Mouse (Mus musculus): Measurements from ENCODE around the gene Tmem253. TPM values are rescaled to one million over a fixed set of nuclear protein-coding genes. Genes with fewer than 3 reads are reported as not detected.
A peak's percentile ranks its signal among the peaks of the same experiment; 100 is the strongest.

Gene Tmem253
- polyA plus RNA-seq (2015; fragmentation: Nextera tagmentation; extraction: Ambion mirVana) = 8.0 and 12.8 TPM in 2 replicates

- Histone ChIP-seq H3K4me2 (ENCODE audit: low read depth, low read length) (peak within 1 kb of the TSS; percentile 82), H3K9me3 (replicated peaks; ENCODE audit: control insufficient read depth, low read length) (no peaks in the 10 kb centered on the region), H3K27me3 (ENCODE audit: control insufficient read depth, insufficient read depth, low read length) (no peaks in the 10 kb centered on the region), H3K36me3 (ENCODE audit: control insufficient read depth, insufficient read depth, low read length) (no peaks in the 10 kb centered on the region), H3K27ac (ENCODE audit: low read length) (peak within 1 kb of the TSS; percentile 96), H3K4me3 (replicated peaks; ENCODE audit: low read length) (peak within 1 kb of the TSS; percentile 72), H3K4me1 (ENCODE audit: control insufficient read depth, insufficient read depth, low read length) (peaks cover 37% of the 10 kb centered on the region), H3K9ac (ENCODE audit: low read length) (peak within 1 kb of the TSS; percentile 89)
- 17% methylated on average over 6 of the region's 6 CpGs for WGBS
- ATAC-seq (ENCODE audit: insufficient read depth, low FRiP score) = no peak
These were observed at the start of gene Tmem253 for GRCm38 (mm10) chr14:52015445-52016100. Gene Tmem253 (plus strand): TSS chr14:52015658.

DNA sequence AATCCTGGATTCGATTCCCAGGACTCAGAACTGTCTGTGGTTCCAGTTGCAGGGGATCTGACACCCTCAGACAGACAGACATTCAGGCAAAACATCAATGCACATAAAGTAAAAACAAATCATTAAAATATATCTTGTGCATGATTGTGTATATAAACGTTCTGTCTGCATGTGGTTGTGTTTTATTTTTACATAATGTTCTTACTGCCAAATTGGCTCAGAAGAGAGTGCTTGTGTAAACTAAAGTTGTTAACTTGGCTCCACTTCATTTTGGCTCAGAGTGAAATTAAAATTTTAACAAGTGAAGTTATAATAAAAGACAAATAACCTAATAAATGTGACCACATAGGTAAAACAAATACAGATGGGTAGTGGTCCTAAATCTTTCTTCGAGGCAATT lies 48.1 kb upstream of the Tmem253 start:
- ATAC-seq (ENCODE audit: insufficient read depth, low FRiP score) = 0 out of 2 replicates have a peak, but pooled peaks have one; percentile 21
- Histone ChIP-seq H3K27ac (ENCODE audit: low read length) (no peak overlapping the region), H3K4me3 (replicated peaks; ENCODE audit: low read length) (no peak overlapping the region), H3K36me3 (ENCODE audit: control insufficient read depth, insufficient read depth, low read length) (no peaks in the 10 kb centered on the region), H3K4me1 (ENCODE audit: control insufficient read depth, insufficient read depth, low read length) (no peaks in the 10 kb centered on the region), H3K27me3 (ENCODE audit: control insufficient read depth, insufficient read depth, low read length) (no peaks in the 10 kb centered on the region), H3K9ac (ENCODE audit: low read length) (no peak overlapping the region), H3K9me3 (replicated peaks; ENCODE audit: control insufficient read depth, low read length) (no peaks in the 10 kb centered on the region), H3K4me2 (ENCODE audit: low read depth, low read length) (no peak overlapping the region)
- WGBS = 55% methylated on average over 3 of the region's 3 CpGs

DNA sequence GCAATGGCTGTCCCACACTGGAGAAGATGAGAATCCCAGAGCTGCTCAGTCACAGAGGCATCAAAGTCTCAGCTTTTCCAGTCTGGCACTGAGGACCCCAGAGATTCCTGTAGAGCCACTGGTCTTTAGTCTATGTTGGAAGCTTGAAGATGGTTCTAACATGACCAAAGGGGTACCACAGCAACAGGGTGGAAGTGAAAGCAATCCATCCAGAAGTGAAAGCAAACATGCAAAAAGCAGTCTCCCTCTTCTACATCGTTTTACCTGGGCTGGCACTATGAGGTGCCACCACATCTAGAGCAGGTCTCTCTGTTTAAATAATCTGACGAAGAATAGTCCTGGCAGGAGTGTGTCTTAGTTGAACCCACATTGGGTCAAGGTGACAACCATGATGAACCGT lies 36.2 kb upstream of the Tmem253 start:
- H3K27ac ChIP-seq (ENCODE audit: low read length) = no peak overlapping the region
- no peaks in the 10 kb centered on the region for H3K27me3 ChIP-seq (ENCODE audit: control insufficient read depth, insufficient read depth, low read length)
- H3K9ac ChIP-seq (ENCODE audit: low read length) = no peak overlapping the region
- WGBS = 77% methylated on average over 3 of the region's 3 CpGs
- H3K36me3 ChIP-seq (ENCODE audit: control insufficient read depth, insufficient read depth, low read length) = no peaks in the 10 kb centered on the region
- no peak overlapping the region for H3K4me3 ChIP-seq (replicated peaks; ENCODE audit: low read length)
- H3K4me1 ChIP-seq (ENCODE audit: control insufficient read depth, insufficient read depth, low read length) = peaks cover 8% of the 10 kb centered on the region; the same call in 1 of the 2 replicates
- no peaks in the 10 kb centered on the region for H3K9me3 ChIP-seq (replicated peaks; ENCODE audit: control insufficient read depth, low read length)
- ATAC-seq (ENCODE audit: insufficient read depth, low FRiP score) = no peak
- no peak overlapping the region for H3K4me2 ChIP-seq (ENCODE audit: low read depth, low read length)

GRCm38 (mm10) chr14:51983251-51983650 lies 32.2 kb upstream of the Tmem253 start:
- H3K4me2 ChIP-seq (ENCODE audit: low read depth, low read length) = peak overlapping the region; percentile 78; the same call in 1 of the 2 replicates
- no peak overlapping the region for H3K9ac ChIP-seq (ENCODE audit: low read length)
- H3K9me3 ChIP-seq (replicated peaks; ENCODE audit: control insufficient read depth, low read length) = no peaks in the 10 kb centered on the region
- H3K27me3 ChIP-seq (ENCODE audit: control insufficient read depth, insufficient read depth, low read length) = no peaks in the 10 kb centered on the region
- H3K36me3 ChIP-seq (ENCODE audit: control insufficient read depth, insufficient read depth, low read length) = peaks cover 7% of the 10 kb centered on the region; the same call in 1 of the 2 replicates
- ATAC-seq (ENCODE audit: insufficient read depth, low FRiP score) = no peak
- 64% methylated on average over 4 of the region's 4 CpGs for WGBS
- H3K4me3 ChIP-seq (replicated peaks; ENCODE audit: low read length) = no peak overlapping the region
- peaks cover 20% of the 10 kb centered on the region for H3K4me1 ChIP-seq (ENCODE audit: control insufficient read depth, insufficient read depth, low read length)
- H3K27ac ChIP-seq (ENCODE audit: low read length) = no peak overlapping the region

GRCm38 (mm10) chr14:51983855-51984246 lies 31.6 kb upstream of the Tmem253 start:
- WGBS = 17% methylated on average over 10 of the region's 10 CpGs
- peak overlapping the region; percentile 78 for H3K4me2 ChIP-seq (ENCODE audit: low read depth, low read length)
- H3K36me3 ChIP-seq (ENCODE audit: control insufficient read depth, insufficient read depth, low read length) = peaks cover 11% of the 10 kb centered on the region; the same call in 1 of the 2 replicates
- H3K27ac ChIP-seq (ENCODE audit: low read length) = peak overlapping the region; percentile 70; the same call in 1 of the 2 replicates
- H3K4me3 ChIP-seq (replicated peaks; ENCODE audit: low read length) = peak overlapping the region; percentile 77
- no peaks in the 10 kb centered on the region for H3K27me3 ChIP-seq (ENCODE audit: control insufficient read depth, insufficient read depth, low read length)
- H3K9me3 ChIP-seq (replicated peaks; ENCODE audit: control insufficient read depth, low read length) = no peaks in the 10 kb centered on the region
- H3K4me1 ChIP-seq (ENCODE audit: control insufficient read depth, insufficient read depth, low read length) = peaks cover 20% of the 10 kb centered on the region
- H3K9ac ChIP-seq (ENCODE audit: low read length) = peak overlapping the region; percentile 93
- no peak for ATAC-seq (ENCODE audit: insufficient read depth, low FRiP score)

GRCm38 (mm10) chr14:51984247-51985231 lies 30.9 kb upstream of the Tmem253 start, which contains the start of gene Arhgef40:
Gene Arhgef40 (plus strand): TSS chr14:51984719.
- Histone ChIP-seq H3K36me3 (ENCODE audit: control insufficient read depth, insufficient read depth, low read length) (peaks cover 18% of the 10 kb centered on the region; the same call in 1 of the 2 replicates), H3K4me2 (ENCODE audit: low read depth, low read length) (peak within 1 kb of the TSS; percentile 78), H3K27me3 (ENCODE audit: control insufficient read depth, insufficient read depth, low read length) (no peaks in the 10 kb centered on the region), H3K4me1 (ENCODE audit: control insufficient read depth, insufficient read depth, low read length) (peaks cover 20% of the 10 kb centered on the region), H3K9me3 (replicated peaks; ENCODE audit: control insufficient read depth, low read length) (no peaks in the 10 kb centered on the region), H3K4me3 (replicated peaks; ENCODE audit: low read length) (peak within 1 kb of the TSS; percentile 77), H3K27ac (ENCODE audit: low read length) (peak within 1 kb of the TSS; percentile 96), H3K9ac (ENCODE audit: low read length) (peak within 1 kb of the TSS; percentile 93)
- under 1% methylated on average over 68 of the region's 74 CpGs for WGBS
- peak; percentile 86 for ATAC-seq (ENCODE audit: insufficient read depth, low FRiP score)

DNA sequence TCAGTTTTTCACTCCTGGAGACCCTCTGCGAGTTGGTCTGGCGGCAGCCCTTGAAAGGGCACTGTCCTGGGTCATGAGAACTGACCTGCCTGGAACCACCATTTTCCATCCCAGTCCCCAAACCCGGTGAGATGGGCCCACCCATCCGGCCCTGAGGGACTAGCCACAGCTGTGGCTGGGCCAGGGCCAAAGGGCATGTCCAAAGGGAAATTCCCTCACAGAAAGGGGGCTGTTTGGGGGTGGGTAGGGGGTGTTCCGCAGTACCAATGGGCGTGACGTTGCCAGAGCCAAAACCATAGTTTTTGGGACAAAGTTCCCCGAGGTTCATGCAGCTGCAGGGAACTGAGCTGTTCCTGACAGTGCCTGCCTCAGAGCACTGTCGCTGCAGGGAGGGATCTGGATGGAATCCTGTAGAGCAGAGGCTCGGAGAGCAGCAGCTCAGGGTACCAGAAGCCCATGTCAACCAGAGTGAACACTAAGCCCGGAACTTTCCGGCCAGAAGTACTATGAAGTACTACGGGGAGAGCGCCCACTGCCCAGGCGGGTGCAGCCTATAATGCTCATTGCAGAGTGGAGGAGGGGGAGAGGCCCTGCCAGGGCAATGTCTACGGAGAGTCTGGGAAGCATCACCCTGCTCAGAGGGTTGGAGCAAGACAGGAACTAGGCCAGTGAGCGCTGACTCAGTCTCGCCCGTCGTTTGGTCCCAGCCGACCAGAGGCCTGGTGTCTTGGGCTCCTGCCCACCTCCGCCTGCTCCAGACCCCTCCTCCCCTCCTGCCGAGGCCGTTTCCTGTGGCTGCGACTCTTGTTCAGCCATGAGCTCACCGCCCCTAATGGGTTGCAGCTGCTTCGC lies 29.9 kb upstream of the Tmem253 start:
- H3K36me3 ChIP-seq (ENCODE audit: control insufficient read depth, insufficient read depth, low read length) = peaks cover 25% of the 10 kb centered on the region
- ATAC-seq (ENCODE audit: insufficient read depth, low FRiP score) = peak; percentile 85
- peak overlapping the region; percentile 78 for H3K4me2 ChIP-seq (ENCODE audit: low read depth, low read length)
- WGBS = 1% methylated on average over 26 of the region's 27 CpGs
- H3K9ac ChIP-seq (ENCODE audit: low read length) = peak overlapping the region; percentile 93
- peak overlapping the region; percentile 96 for H3K27ac ChIP-seq (ENCODE audit: low read length)
- H3K9me3 ChIP-seq (replicated peaks; ENCODE audit: control insufficient read depth, low read length) = no peaks in the 10 kb centered on the region
- peaks cover 20% of the 10 kb centered on the region for H3K4me1 ChIP-seq (ENCODE audit: control insufficient read depth, insufficient read depth, low read length)
- no peaks in the 10 kb centered on the region for H3K27me3 ChIP-seq (ENCODE audit: control insufficient read depth, insufficient read depth, low read length)
- H3K4me3 ChIP-seq (replicated peaks; ENCODE audit: low read length) = peak overlapping the region; percentile 77

- Histone ChIP-seq H3K36me3 (ENCODE audit: control insufficient read depth, insufficient read depth, low read length) (peaks cover 31% of the 10 kb centered on the region), H3K9me3 (replicated peaks; ENCODE audit: control insufficient read depth, low read length) (no peaks in the 10 kb centered on the region), H3K9ac (ENCODE audit: low read length) (peak overlapping the region; percentile 93), H3K4me2 (ENCODE audit: low read depth, low read length) (peak overlapping the region; percentile 78), H3K27ac (ENCODE audit: low read length) (peak overlapping the region; percentile 96), H3K27me3 (ENCODE audit: control insufficient read depth, insufficient read depth, low read length) (no peaks in the 10 kb centered on the region), H3K4me1 (ENCODE audit: control insufficient read depth, insufficient read depth, low read length) (peaks cover 20% of the 10 kb centered on the region), H3K4me3 (replicated peaks; ENCODE audit: low read length) (peak overlapping the region; percentile 77)
- 11% methylated on average over 7 of the region's 7 CpGs for WGBS
- ATAC-seq (ENCODE audit: insufficient read depth, low FRiP score) = no peak
These were observed 29.3 kb upstream of the Tmem253 start for GRCm38 (mm10) chr14:51986153-51986505.

Measured in stomach, embryonic 16.5 days (tissue).